Mouse (Mus musculus): ENCODE results near the gene Tgfb2. TPM values are rescaled to one million over a fixed set of nuclear protein-coding genes. Genes with fewer than 3 reads are reported as not detected.

Tgfb2 gene
- 10 to 100 TPM; 23.8 to 32.4 (median 26.5) TPM for total RNA-seq (2022)

DNA sequence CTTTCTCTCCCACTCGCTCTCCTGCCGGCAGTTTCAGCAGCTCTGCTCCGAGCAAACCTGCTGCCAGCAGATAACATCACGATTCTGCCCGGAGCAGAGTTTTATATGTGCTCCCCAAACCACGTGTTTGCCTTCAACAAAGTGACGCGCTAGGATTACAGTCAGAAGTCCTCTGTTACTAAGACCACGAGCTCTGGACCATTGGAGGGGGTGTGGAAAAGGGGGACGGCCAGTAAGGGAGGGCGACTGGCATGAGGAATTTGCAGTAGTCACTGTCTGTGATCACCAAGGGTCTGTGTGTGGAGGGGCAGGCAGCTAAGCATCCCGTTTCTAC, at the start of gene Tgfb2:
Gene Tgfb2 (minus strand): TSS at position 75 of the 334 bp plus-strand sequence.
- DNase-seq (ENCODE audit: low spot score in 2 of 2) = peak in 1 of 2 experiments; percentile 41

DNA sequence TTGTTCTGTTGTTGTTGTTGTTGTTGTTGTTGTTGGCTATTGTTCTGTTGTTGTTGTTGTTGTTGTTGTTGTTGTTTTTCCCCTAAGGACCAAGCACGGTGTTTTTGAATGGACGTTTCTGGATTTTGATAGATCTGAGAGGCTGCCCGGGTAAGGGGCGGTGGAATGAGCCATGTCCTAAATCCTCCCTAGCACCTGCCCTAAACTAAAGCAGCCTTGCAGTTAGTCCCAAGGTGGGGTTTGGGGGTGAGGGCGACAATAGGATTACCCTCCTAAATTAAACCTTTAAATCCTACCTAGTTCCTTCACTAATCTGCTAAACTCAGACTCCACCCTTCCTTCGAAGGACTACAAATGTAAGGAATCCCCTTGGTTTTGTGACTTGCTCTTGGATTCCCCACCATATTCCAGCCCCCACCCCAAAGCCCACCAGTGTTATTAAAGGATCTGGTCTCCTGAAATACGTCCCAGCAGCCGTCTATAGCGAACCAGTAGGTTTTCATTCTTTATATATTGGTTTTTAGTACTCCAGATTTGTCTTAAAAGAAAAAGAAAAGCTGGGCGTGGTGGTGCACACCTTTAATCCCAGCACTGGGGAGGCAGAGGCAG, 44.0 kb upstream of the Tgfb2 start:
- DNase-seq (ENCODE audit: low spot score in 2 of 2) = no peak

DNA sequence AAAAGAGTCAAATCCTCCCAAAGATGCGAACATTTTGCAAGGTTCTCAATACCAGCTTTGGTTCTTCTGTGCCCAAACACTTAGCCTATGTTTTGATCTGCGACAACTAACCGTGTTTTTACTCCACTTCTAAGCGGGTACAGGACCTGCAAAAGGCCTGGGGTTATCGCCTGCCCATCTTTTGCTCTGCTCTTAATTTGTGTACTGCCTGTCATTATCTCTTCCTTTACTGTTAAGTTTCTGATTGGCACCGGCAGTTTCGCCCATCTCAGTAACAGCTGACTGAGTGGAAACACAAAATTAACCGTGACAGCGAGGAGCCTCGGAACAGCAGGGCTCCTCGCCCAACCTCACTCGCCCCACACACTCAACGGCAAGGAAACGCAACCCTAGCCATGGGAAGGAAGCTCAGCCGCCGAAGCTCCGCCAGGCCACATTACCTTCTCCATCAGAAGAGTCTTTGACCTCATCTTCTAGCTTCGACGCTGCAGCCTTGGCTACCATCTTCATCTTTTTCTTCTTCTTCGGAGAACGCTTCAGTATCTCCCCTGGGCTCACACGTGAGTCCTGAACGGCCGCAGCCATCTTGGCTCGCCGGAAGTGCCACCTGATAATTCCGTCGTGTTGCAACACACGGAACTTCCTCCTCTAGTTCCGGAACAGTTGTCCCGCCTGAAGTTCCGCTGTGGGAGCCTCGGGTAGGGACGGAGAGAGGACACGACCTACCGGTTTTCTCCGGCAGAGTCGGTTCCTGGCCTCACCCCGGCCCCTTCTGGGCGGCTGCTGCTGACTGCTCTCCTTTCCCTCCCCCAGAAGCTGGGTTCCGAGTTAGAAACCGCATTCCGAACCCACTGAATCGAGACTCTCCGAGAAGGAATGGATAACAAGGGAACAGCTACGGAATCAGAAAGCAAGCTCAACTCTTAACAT, 43.2 kb upstream of the Tgfb2 start, which contains the start of gene Rrp15:
Gene Rrp15 (minus strand): TSS at position 635 of the 930 bp plus-strand sequence.
- peak; percentile 54 to 81 for DNase-seq (ENCODE audit: low spot score in 2 of 2)

- DNase-seq (ENCODE audit: low spot score in 2 of 2) = no peak
Observed at GRCm38 (mm10) chr1:186739828-186740227, 34.0 kb upstream of the Tgfb2 start.

GRCm38 (mm10) chr1:186735537-186735936, 29.7 kb upstream of the Tgfb2 start:
- no peak for DNase-seq (ENCODE audit: low spot score in 2 of 2)

- no peak for DNase-seq (ENCODE audit: low spot score in 2 of 2)
Observed at GRCm38 (mm10) chr1:186733052-186733451, 27.3 kb upstream of the Tgfb2 start.

DNA sequence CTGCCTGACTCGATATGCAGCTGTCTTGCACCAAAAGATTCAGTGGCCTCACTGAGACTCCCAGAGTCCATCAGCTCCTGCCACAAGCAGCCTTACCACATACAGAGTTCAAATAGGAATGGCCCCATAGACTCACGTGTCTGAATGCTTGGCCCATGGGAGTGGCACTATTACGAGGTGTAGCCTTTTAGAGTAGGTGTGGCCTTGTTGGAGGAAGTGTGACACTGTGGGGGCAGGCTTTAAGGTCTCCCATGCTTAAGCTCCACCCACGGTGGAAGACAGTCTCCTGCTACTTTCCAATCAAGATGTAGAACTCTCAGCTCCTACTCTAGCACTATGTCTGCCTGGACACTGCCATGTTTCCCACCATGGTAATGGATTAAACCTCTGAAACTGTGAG, 23.0 kb upstream of the Tgfb2 start:
- DNase-seq (ENCODE audit: low spot score in 2 of 2) = no peak

- no peak for DNase-seq (ENCODE audit: low spot score in 2 of 2)
Observed at GRCm38 (mm10) chr1:186726117-186726516, 20.3 kb upstream of the Tgfb2 start.

DNA sequence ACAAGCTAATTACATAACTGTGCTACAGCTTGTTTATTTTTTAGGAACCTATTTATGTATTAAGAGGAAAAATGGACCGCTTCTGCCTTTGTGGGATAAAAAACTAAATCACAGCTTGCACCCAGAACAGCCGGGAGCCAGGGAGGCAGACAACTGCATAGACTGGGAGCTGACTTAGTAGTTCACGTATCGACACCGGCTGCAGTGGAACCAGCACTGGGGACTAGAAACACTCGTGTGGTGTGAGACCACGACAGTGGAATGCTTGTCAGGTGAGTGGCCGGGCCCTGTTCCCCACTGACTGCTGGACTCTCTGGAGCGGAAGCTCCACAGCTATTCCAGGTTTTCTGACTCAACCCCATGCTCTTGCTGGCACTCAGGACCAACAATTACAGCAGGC, 16.5 kb upstream of the Tgfb2 start:
- DNase-seq (ENCODE audit: low spot score in 2 of 2) = no peak

- peak; percentile 68 to 86 for DNase-seq (ENCODE audit: low spot score in 2 of 2)
Observed at GRCm38 (mm10) chr1:186721846-186722245, 16.1 kb upstream of the Tgfb2 start.

DNA sequence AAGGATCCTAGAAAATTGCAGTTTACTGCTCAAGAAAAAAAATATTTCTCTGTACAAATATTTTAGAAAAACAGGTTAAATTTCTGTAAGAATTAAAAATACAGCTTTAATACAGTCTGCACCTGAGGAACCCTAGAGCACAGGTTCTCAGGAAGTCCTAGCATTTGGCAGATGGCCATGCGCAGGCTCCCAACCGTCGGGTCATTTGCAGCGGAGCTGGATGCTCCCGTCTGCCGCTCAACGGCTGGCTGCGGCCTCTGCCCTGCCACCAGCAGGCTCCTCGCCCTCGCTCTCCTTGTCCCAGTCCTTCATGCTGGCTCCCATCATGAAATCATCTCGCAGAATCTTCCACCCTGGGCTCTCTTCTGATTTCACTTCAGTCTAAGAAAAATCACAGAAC, 15.4 kb upstream of the Tgfb2 start:
- DNase-seq (ENCODE audit: low spot score in 2 of 2) = no peak

DNA sequence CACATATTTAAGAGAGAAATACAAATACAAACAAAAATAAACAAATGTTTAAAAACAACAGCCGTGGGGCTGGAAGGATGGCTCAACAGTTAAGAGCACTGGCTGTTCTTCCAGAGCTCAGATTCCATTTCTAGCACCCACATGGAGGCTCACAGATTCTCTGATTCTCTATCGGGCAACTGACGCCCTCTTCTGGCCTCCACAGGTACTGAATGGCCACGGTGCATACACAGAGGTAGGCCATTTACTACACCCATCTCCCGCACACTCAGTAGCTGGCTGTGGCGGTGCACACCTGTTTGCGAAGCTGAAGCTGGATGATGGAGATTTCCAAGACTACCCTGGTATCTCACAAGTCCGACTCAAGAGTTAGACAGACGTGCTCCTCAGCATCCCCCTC, 13.9 kb upstream of the Tgfb2 start:
- no peak for DNase-seq (ENCODE audit: low spot score in 2 of 2)

DNA sequence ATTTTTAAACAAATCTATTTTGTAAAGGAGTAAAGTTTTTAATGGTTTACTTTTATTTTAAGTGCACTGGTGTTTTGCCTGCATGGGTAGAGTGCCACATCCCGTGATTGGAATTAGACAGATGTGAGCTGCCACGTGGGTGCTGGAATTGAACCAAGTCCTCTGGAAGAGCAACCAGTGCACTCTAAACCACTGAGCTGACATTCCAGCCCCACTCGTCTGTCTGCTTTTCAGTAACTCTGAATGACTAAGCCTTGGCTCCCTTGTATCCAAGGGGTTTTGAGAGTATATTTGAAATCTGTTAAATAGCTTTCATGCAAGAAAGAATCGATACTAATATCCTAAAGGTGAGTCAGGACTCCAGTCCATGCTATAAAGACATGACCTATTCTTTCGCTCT, 13.1 kb upstream of the Tgfb2 start:
- DNase-seq (ENCODE audit: low spot score in 2 of 2) = no peak

DNA sequence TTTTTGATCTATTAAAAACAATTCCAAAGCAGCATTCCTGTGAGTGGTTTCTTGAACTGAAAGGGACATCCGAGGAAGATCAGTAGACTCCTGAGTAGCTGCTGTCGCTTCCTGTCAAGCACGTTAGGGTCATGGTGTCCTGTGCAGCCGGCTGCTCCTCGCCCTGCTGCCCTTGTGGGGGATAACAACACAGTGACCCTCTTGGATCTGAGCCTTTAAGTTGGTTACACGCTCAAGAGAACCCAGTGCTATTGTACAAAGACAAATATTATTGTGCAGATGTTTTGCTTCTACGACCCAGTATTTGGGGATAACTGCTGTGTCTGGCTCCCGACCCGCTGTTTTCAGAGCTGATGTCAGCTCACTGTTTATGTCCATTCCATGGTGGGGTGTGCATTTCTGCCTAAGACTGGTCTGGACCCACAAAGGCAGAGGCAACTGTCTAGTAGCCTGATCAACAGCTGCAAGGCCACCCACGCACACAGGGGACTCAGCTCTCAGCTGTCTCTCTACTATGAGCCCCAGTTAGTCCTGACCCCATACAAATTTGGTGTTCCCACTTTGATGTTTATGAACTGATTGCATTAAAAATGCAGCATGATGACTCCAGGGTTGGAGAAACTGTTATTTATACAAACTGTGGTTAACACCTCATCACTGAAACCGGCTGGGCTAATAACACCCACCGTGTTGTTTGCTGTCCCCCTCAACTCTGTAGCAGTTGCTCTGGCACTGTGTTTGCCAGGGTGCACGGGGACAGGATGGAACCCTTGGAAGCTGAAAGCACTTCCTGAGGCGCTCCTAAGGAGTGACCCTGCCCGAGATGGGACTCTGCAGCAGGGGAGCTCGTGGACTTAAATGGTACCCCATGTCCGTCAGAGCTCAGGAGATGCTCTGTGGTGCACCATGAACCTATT, 9.4 kb upstream of the Tgfb2 start:
- no peak for DNase-seq (ENCODE audit: low spot score in 2 of 2)

- no peak for DNase-seq (ENCODE audit: low spot score in 2 of 2)
Observed at GRCm38 (mm10) chr1:186714215-186714614, 8.4 kb upstream of the Tgfb2 start.

GRCm38 (mm10) chr1:186712802-186713471, 7.1 kb upstream of the Tgfb2 start:
- DNase-seq (ENCODE audit: low spot score in 2 of 2) = peak in 1 of 2 experiments; percentile 52

DNA sequence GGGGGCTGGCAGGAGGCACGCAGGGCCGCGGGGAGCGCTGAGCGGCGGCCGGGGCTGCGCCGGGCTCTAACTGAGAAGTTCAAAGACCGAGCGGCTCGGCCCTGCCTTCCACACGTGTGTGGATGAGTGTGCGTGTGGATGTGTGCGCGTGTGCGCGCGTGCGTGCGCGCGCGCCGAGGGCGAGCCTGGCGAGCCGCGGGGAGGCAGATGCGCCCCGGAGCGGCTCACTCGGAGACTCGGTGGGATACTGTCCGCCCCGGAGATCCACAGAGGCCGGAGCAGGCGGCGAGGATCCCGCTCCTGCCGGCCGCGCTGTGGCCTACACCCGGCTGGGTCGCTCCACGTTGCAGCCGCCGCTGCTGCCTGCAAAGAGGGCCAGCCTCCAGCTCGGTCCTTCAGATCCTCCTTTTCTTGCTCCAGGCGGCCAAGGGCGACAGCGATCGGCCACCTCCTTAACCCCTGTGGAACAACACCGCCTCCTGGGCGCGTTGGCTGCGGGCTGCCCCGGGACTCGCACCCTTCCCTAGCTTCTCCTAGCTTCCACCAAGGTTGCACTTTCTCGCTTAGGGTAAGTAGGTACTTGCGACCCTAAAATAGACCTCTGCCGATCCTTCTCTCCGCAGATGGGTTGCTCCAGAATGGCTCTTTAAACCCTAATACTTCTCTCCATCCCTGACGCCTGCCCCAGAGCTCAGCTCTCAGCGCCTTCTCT, 430 bp downstream of the Tgfb2 start:
- peak; percentile 45 to 47 for DNase-seq (ENCODE audit: low spot score in 2 of 2)

GRCm38 (mm10) chr1:186703980-186704701, 1.6 kb downstream of the Tgfb2 start:
- no peak for DNase-seq (ENCODE audit: low spot score in 2 of 2)

DNA sequence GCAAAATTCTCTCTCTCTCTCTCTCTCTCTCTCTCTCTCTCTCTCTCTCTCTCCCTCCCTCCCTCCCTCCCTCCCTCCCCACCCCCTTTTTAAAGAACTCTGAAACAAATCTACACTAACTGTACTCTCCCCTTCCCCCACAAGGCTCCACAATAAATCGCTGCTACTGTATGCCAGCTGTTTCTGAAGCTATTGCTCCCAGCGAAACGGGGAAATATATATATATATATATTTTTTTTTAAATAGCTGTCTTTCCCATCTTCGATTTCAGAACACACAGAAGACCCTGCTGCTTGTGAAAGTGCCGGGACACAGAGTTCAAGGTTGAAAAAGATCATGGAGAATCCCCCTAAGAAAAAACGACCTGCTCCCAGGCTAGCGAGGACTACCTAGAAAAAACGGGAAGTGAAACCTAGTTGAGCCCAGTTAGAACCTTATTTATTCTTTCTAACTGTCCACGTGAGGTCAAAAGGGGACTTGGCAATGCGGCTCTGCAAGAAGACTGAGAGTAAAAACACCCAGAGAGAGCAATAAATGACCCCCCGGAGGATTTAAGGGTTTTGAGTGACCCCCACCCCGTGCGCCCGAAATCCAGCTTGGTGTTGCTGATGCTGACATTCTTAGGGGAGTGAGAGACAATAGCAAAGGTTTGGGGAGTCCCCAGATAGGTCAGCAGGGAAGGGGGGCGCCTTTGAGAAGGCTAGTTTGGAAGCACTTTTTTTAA, 2.4 kb downstream of the Tgfb2 start:
- DNase-seq (ENCODE audit: low spot score in 2 of 2) = no peak
